Mouse (Mus musculus) lung, embryonic 15.5 days (tissue): ENCODE data around the gene Prrt1. TPM values are rescaled to one million over a fixed set of nuclear protein-coding genes. Genes with fewer than 3 reads are reported as not detected.
A peak's percentile ranks its signal among the peaks of the same experiment; 100 is the strongest.

Source experiments
- ATAC-seq: fragments of 200-750 bp; cut with Nextera tagmentation; 2 replicates; pipeline ENCODE4 v1.8.0; 2017; ENCODE audit warnings: moderate number of reproducible peaks, borderline replicate concordance; ENCODE audit not compliant: low FRiP score, low TSS enrichment; ENCODE audit errors: extremely low read depth
- H3K27ac ChIP-seq: fragments of 300-500 bp; sonication (generic); 2 replicates; pipeline ENCODE4 v1.5.1; 2015; ENCODE audit warnings: moderate library complexity, mild to moderate bottlenecking, inconsistent platforms
- H3K27me3 ChIP-seq: fragments of 300-500 bp; sonication (generic); 2 replicates; pipeline ENCODE4 v1.6.1; 2015; ENCODE audit warnings: inconsistent platforms
- H3K36me3 ChIP-seq: fragments of 300-500 bp; sonication (generic); 2 replicates; pipeline ENCODE4 v1.6.1; 2015; ENCODE audit warnings: inconsistent platforms
- H3K4me1 ChIP-seq: fragments of 300-500 bp; sonication (generic); 2 replicates; pipeline ENCODE4 v1.6.1; 2015; ENCODE audit warnings: inconsistent platforms
- H3K4me2 ChIP-seq: fragments of 300-500 bp; sonication (generic); 2 replicates; pipeline ENCODE4 v1.6.1; 2015; ENCODE audit warnings: inconsistent platforms, mild to moderate bottlenecking, moderate library complexity
- H3K4me3 ChIP-seq: fragments of 300-500 bp; sonication (generic); 2 replicates; pipeline ENCODE4 v1.5.1; 2015; ENCODE audit warnings: mild to moderate bottlenecking, inconsistent platforms
- H3K9ac ChIP-seq: fragments of 300-500 bp; sonication (generic); 2 replicates; pipeline ENCODE4 v1.6.1; 2015; ENCODE audit warnings: inconsistent platforms
- H3K9me3 ChIP-seq: fragments of 300-500 bp; sonication (generic); 2 replicates; pipeline ENCODE4 v1.6.1; 2016; ENCODE audit warnings: inconsistent platforms
- WGBS: fragments of 180-500 bp; shearing (Covaris S2); methylation state at CpG from one replicate; pipeline ENCODE4 v1.1.7; 2015; 5-methylcytosine and 5-hydroxymethylcytosine counted together
- polyA plus RNA-seq: library from polyadenylated mRNA; unstranded; fragments of >200 nt; fragmentation: Nextera tagmentation; extraction: Ambion mirVana; gene quantifications from 2 replicates; pipeline ENCODE4 v1.2.1, GENCODE M21; 2015

Gene Prrt1
- polyA plus RNA-seq, 1 experiment from 2014 or later = 0.46 TPM

DNA sequence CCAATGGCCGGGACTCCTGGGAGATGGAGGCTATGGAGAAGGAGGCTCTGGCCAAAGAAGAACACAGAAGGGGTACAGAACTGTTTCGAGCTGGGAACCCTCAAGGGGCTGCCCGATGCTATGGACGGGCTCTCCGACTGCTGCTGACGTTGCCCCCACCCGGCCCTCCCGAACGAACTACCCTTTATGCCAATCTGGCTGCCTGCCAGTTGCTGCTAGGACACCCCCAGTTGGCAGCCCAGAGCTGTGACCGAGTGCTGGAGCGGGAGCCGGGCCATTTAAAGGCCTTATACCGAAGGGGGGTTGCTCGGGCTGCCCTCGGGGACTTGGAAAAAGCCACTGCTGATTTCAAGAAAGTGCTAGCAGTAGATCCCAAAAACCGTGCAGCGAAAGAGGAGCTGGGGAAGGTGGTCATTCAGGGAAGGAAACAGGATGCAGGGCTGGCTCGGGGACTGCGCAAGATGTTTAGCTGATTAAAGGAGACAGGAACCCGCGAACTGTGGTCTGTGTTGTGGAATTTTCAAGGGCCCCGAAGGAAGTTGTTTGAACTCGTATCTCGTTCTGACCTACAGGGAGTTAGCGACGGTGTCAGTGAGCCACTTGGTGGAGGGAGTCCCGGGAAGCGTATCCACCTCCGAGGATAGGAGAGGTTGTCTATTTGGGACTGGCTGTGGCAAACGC, 16.6 kb downstream of the Prrt1 start:
- Histone ChIP-seq H3K4me2 (peak overlapping the region; percentile 66), H3K36me3 (peaks cover 22% of the 10 kb centered on the region), H3K4me3 (peak overlapping the region; percentile 97), H3K9me3 (no peaks in the 10 kb centered on the region), H3K4me1 (peaks cover 32% of the 10 kb centered on the region), H3K27ac (peak overlapping the region; percentile 2), H3K9ac (no peak overlapping the region), H3K27me3 (no peaks in the 10 kb centered on the region)
- 78% methylated on average over 30 of the region's 30 CpGs for whole genome bisulfite sequencing
- no peak for ATAC-seq

DNA sequence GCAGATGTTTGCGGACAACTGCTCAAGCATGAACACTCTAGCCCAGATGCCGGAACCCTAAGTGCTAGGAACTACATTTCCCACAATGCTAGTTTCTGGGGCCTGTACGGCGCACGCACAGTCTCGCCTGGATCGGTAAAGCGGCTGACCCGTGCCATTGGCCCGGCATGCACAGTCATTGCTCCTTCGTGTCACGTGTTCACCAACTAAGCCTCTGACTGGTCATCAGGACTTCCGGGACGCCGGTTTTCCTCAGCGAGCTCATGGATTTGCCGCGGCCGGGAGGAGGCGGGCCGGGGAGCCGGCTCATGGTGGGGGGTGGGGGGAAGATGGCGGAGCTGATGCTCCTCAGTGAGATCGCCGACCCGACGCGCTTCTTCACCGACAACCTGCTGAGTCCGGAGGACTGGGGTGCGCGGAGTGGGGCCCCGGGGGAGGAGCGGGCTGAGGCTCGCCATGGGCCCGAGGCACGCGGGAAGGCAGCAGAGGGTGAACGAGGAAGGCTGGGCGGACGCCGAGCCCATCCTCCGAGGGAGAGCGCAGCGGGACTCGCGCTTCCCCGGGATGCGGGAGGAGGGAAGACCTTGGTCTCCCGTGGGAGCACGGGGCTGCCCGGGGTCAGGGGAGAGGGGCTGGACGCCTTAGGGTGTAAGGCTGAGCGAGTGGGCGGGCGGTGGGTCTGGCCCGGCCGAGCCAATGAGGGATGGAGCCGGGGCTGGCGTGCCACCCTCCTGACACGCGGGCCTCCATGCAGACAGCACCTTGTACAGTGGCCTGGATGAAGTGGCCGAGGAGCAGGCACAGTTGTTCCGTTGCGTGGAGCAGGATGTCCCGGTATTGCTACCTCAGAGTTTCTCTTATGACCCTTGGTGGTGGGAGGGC, 17.8 kb downstream of the Prrt1 start, which contains the start of gene Atf6b:
Atf6b (plus strand) TSS at position 241 of the 882 bp plus-strand sequence.
- Histone ChIP-seq H3K9me3 (no peaks in the 10 kb centered on the region), H3K27ac (peak within 1 kb of the TSS; percentile 66), H3K36me3 (peaks cover 32% of the 10 kb centered on the region), H3K4me3 (peak within 1 kb of the TSS; percentile 97), H3K4me1 (peaks cover 28% of the 10 kb centered on the region), H3K4me2 (peak within 1 kb of the TSS; percentile 91), H3K27me3 (no peaks in the 10 kb centered on the region), H3K9ac (peak within 1 kb of the TSS; percentile 84)
- WGBS = 1% methylated on average over 66 of the region's 66 CpGs
- ATAC-seq = peak; percentile 96

DNA sequence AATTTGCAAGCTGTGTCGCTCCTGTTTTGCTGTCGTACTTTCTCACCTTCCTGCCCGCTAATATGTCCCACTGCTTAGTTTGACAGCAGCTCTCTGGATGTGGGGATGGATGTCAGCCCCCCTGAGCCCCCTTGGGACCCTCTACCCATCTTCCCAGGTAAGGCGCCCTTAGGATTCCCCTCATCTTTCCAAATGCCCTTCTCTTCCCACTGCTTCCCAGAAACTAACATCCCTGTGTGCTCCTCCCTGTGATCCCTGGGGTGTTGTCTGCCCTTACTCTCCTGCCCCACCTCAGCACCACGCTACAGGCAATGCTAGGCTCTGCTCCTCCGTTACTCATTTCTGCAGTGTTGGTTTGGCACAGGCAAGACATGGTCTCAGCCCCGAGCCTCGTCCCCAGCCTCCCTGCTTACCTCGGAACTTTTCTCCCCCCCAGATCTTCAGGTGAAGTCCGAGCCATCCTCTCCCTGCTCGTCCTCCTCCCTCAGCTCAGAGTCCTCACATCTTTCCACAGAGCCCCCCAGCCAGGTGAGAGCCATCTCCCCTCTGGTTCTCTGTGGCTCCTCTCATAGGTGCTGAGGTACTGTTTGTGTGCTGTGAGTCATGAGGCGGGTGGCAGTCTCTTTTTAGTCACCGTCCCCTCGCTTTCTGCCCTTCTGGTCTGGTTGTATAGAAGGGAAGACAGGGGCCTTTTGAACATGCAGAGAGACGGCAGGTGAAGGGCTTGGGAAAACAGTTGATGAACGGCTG, 19.0 kb downstream of the Prrt1 start:
- Histone ChIP-seq H3K9ac (peak overlapping the region; percentile 84; the same call in 1 of the 2 replicates), H3K4me3 (peak overlapping the region; percentile 97)
- 76% methylated on average over 16 of the region's 16 CpGs for WGBS

DNA sequence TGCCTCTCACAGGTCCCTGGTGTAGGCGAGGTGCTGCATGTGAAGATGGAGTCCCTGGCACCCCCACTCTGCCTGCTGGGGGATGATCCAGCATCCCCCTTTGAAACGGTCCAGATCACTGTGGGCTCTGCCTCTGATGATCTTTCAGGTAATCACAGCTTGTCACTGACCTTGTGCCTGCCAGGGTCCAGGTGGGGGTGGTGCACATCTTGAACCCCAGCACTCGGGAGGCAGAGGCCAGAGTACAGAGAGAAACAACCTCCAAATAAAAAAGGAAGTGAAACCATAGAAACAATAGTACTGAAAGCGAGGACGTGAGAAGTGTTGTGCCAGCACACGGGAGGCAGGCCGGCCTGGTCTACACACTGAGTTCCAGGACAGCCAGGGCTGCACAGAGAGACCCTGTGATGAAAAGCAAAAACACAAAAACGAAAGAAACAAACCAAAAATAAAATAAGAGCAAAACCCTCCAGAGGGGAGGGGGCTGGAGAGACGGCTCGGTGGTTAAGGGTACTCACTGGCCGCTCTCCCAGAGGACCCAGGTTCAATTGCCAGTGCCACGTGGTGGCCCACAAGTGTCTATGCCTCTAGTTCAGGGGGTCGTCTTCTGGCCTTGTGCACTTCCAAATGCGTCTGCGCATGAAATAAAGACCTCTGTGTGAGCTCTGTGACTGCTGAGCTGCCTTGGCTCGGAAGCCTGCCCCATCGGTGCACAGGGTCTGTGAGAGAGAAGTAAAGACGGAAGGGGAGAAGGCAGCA, 20.0 kb downstream of the Prrt1 start:
- H3K4me3 ChIP-seq = no peak overlapping the region
- H3K9ac ChIP-seq = no peak overlapping the region
- peaks cover 31% of the 10 kb centered on the region for H3K4me1 ChIP-seq
- ATAC-seq = no peak
- H3K4me2 ChIP-seq = no peak overlapping the region
- no peak overlapping the region for H3K27ac ChIP-seq
- no peaks in the 10 kb centered on the region for H3K27me3 ChIP-seq
- H3K9me3 ChIP-seq = no peaks in the 10 kb centered on the region
- H3K36me3 ChIP-seq = peaks cover 48% of the 10 kb centered on the region
- 89% methylated on average over 18 of the region's 18 CpGs for WGBS

More for the DNA sequence above, 19.0 kb downstream of the Prrt1 start:
- Histone ChIP-seq H3K4me2 (peak overlapping the region; percentile 91), H3K36me3 (peaks cover 43% of the 10 kb centered on the region), H3K27ac (no peak overlapping the region), H3K27me3 (no peaks in the 10 kb centered on the region), H3K9me3 (no peaks in the 10 kb centered on the region), H3K4me1 (peaks cover 28% of the 10 kb centered on the region)
- no peak for ATAC-seq

DNA sequence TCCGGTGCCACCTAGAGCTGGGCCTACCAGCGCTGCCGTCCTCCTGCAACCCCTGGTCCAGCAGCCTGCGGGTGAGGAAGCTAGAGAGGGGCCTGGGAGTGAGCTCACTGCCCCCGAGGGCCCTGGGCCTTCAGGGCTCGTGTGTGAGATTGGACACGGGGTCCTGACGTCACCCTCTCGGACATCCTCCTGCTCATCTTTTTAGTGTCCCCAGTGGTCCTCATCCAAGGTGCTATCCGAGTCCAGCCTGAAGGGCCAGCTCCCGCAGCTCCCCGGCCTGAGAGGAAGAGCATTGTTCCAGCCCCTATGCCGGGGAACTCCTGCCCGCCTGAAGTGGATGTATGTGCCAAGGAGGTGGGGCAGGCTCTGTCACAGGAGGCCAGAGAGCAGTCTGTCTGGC, 21.4 kb downstream of the Prrt1 start:
- H3K36me3 ChIP-seq = peaks cover 46% of the 10 kb centered on the region
- ATAC-seq = no peak
- no peak overlapping the region for H3K4me3 ChIP-seq
- no peaks in the 10 kb centered on the region for H3K27me3 ChIP-seq
- no peak overlapping the region for H3K27ac ChIP-seq
- H3K9me3 ChIP-seq = no peaks in the 10 kb centered on the region
- peaks cover 39% of the 10 kb centered on the region for H3K4me1 ChIP-seq
- H3K4me2 ChIP-seq = no peak overlapping the region
- H3K9ac ChIP-seq = no peak overlapping the region
- 86% methylated on average over 14 of the region's 14 CpGs for WGBS

DNA sequence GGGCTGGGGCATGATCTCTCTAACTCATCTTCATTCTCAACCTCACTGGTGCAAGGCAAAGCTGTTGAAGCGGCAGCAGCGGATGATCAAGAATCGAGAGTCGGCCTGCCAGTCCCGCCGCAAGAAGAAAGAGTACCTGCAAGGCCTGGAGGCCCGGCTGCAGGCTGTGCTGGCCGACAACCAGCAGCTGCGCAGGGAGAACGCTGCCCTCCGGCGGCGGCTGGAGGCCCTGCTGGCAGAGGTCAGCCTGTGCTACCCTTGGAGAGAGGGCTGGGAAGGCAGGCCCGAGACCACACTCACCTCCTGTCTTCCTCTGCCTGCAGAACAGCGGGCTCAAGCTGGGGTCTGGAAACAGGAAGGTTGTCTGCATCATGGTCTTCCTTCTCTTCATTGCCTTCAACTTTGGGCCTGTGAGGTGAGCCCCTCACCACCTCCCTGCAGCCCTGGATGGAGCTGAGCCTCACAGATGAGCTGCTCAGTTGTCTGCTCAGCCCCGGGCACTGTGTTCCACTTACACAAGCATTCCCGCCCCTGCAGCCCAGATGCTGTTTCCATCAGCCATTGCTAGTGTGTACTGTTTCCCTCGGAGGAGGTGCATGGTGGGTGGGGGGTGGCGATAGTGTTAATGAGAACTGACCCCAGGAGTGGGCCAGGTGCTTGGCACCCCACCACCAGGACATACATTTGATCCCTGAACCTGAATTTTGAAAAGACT, 22.3 kb downstream of the Prrt1 start:
- H3K27ac ChIP-seq = no peak overlapping the region
- no peak overlapping the region for H3K4me3 ChIP-seq
- H3K4me2 ChIP-seq = no peak overlapping the region
- H3K9me3 ChIP-seq = no peaks in the 10 kb centered on the region
- H3K4me1 ChIP-seq = peaks cover 38% of the 10 kb centered on the region
- ATAC-seq = no peak
- H3K9ac ChIP-seq = no peak overlapping the region
- peaks cover 45% of the 10 kb centered on the region for H3K36me3 ChIP-seq
- H3K27me3 ChIP-seq = no peaks in the 10 kb centered on the region
- WGBS = 49% methylated on average over 19 of the region's 19 CpGs

DNA sequence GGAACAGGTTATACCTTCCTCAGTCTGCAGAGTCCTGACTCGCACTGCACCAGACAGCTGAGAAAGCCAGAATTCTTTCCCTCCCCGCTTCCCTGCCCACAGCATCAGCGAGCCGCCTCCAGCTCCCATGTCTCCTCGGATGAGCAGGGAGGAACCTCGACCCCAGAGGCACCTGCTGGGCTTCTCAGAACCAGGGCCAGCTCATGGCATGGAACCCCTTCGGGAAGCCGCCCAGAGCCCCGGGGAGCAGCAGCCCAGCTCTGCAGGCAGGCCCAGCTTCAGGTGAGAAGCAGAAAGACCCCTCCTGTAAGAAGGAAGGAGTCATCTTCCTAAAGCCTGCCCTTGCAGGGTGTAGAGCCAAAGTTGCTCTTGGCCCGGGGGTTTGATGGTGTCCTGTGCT, 23.2 kb downstream of the Prrt1 start:
- no peak overlapping the region for H3K4me3 ChIP-seq
- no peak overlapping the region for H3K4me2 ChIP-seq
- H3K9me3 ChIP-seq = no peaks in the 10 kb centered on the region
- 87% methylated on average over 10 of the region's 10 CpGs for WGBS
- H3K36me3 ChIP-seq = peaks cover 45% of the 10 kb centered on the region
- H3K9ac ChIP-seq = no peak overlapping the region
- H3K4me1 ChIP-seq = peaks cover 37% of the 10 kb centered on the region
- ATAC-seq = no peak
- no peaks in the 10 kb centered on the region for H3K27me3 ChIP-seq
- no peak overlapping the region for H3K27ac ChIP-seq

DNA sequence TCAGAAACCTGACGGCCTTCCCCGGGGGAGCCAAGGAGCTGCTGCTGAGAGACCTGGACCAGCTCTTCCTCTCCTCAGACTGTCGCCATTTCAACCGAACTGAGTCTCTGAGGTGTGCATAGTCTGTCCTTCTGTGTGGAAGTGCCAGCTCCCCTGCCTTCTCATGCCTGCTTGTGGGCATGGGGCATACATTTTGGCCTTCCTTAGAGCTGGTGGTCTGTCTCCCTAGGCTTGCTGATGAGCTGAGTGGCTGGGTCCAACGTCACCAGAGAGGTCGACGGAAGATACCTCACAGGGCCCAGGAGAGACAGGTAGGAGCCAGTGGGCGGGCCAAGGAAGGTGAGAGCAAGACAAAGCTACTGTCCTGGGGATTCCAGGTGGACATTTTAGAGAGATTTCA, 23.7 kb downstream of the Prrt1 start:
- Histone ChIP-seq H3K4me1 (peaks cover 33% of the 10 kb centered on the region), H3K4me2 (no peak overlapping the region), H3K9ac (no peak overlapping the region), H3K9me3 (no peaks in the 10 kb centered on the region), H3K4me3 (no peak overlapping the region), H3K27ac (no peak overlapping the region), H3K27me3 (no peaks in the 10 kb centered on the region; the same call in 1 of the 2 replicates), H3K36me3 (peaks cover 45% of the 10 kb centered on the region)
- no peak for ATAC-seq
- 90% methylated on average over 8 of the region's 8 CpGs for WGBS

DNA sequence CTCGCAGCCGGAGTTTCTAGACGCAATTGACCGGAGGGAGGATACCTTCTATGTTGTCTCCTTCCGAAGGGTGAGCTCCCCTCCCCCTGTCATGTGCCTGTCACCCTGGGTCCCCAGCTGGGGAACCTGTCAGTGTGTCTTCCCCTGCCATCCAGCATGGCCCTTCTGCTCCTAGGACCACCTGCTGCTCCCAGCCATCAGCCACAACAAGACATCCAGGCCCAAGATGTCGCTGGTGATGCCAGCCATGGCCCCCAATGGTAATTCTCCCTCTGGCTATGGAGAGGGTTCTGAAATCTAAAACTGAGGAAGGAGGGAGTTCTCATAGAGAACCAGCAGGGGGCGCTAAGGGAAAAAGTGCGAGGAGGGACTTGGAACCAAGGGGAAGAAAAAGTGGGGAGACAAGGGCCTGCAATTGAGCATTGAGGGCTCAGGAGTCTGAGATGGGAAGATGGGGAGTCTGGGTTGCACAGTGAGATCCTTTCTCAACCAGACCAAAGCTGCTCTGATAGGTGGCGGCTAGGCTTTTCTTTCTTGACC, 24.5 kb downstream of the Prrt1 start:
- Histone ChIP-seq H3K27ac (no peak overlapping the region), H3K27me3 (peaks cover 4% of the 10 kb centered on the region; the same call in 1 of the 2 replicates), H3K36me3 (peaks cover 45% of the 10 kb centered on the region), H3K9me3 (no peaks in the 10 kb centered on the region), H3K4me2 (no peak overlapping the region), H3K4me3 (no peak overlapping the region), H3K4me1 (peaks cover 27% of the 10 kb centered on the region), H3K9ac (no peak overlapping the region)
- ATAC-seq = no peak
- WGBS = 63% methylated on average over 9 of the region's 9 CpGs

DNA sequence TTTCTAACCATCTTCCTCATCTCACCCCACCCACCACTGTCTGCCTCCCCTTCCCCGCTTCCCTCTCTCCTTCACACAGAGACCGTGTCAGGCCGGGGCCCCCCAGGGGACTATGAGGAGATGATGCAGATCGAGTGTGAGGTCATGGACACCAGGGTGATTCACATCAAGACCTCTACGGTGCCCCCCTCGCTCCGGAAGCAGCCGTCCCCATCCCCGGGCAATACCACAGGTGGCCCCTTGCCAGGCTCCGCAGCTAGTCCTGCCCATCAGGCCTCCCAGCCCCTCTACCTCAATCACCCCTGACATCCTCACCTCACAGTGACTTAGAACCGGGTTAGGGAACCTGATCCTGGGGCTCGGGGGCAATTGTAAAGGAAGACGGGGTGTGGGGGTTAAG, 25.1 kb downstream of the Prrt1 start:
- Histone ChIP-seq H3K36me3 (peaks cover 41% of the 10 kb centered on the region), H3K9me3 (no peaks in the 10 kb centered on the region), H3K27me3 (peaks cover 10% of the 10 kb centered on the region), H3K4me2 (no peak overlapping the region), H3K27ac (no peak overlapping the region; the same call in 1 of the 2 replicates), H3K4me1 (peaks cover 27% of the 10 kb centered on the region), H3K9ac (no peak overlapping the region), H3K4me3 (no peak overlapping the region)
- ATAC-seq = no peak
- 91% methylated on average over 13 of the region's 13 CpGs for WGBS
